Mouse (Mus musculus) hindbrain, embryonic 11.5 days (tissue): ENCODE measurements around the gene Rab20. TPM values are rescaled to one million over a fixed set of nuclear protein-coding genes. Genes with fewer than 3 reads are reported as not detected.

Experiments
- ATAC-seq: fragments of 200-750 bp; cut with Nextera tagmentation; 2 replicates; pipeline ENCODE4 v1.8.0; 2017; ENCODE audit warnings: mild to moderate bottlenecking, moderate TSS enrichment, moderate library complexity; ENCODE audit not compliant: low FRiP score
- DNase-seq: peaks from one replicate; pipeline ENCODE4 v3.0.0-alpha.2; 2015; ENCODE audit warnings: low spot score
- H3K27ac ChIP-seq: fragments of 300-500 bp; sonication (generic); 2 replicates; pipeline ENCODE4 v1.5.1; 2014; ENCODE audit warnings: mild to moderate bottlenecking, low read depth, low read length
- H3K27me3 ChIP-seq: fragments of 300-500 bp; sonication (generic); 2 replicates; pipeline ENCODE4 v1.6.1; 2014; ENCODE audit warnings: mild to moderate bottlenecking, low read length, moderate library complexity, mixed read lengths; ENCODE audit not compliant: control insufficient read depth, insufficient read depth
- H3K36me3 ChIP-seq: fragments of 300-500 bp; sonication (generic); 2 replicates; pipeline ENCODE4 v1.6.1; 2014; ENCODE audit warnings: mild to moderate bottlenecking, low read length, moderate library complexity, mixed read lengths; ENCODE audit not compliant: control insufficient read depth, insufficient read depth
- H3K4me1 ChIP-seq: fragments of 300-500 bp; sonication (generic); replicated peaks from 2 replicates; pipeline ENCODE4 v1.6.1; 2014; ENCODE audit warnings: low read length, mixed read lengths; ENCODE audit not compliant: control insufficient read depth, insufficient read depth
- H3K4me2 ChIP-seq: fragments of 300-500 bp; sonication (generic); replicated peaks from 2 replicates; pipeline ENCODE4 v1.6.1; 2014; ENCODE audit warnings: mild to moderate bottlenecking, low read depth, low read length
- H3K4me3 ChIP-seq: fragments of 300-500 bp; sonication (generic); 2 replicates; pipeline ENCODE4 v1.5.1; 2014; ENCODE audit warnings: low read depth, low read length
- H3K9ac ChIP-seq: fragments of 300-500 bp; sonication (generic); 2 replicates; pipeline ENCODE4 v1.6.1; 2014; ENCODE audit warnings: low read depth, low read length
- H3K9me3 ChIP-seq: fragments of 300-500 bp; sonication (generic); 2 replicates; pipeline ENCODE4 v1.6.1; 2016; ENCODE audit warnings: low read length; ENCODE audit not compliant: control insufficient read depth
- WGBS: fragments of 180-500 bp; shearing (Covaris S2); extraction: QIAGEN DNeasy Blood & Tissue Kit; methylation state at CpG from one replicate; pipeline ENCODE4 v1.1.7; 2014; 5-methylcytosine and 5-hydroxymethylcytosine counted together
- polyA plus RNA-seq: library from polyadenylated mRNA; unstranded; fragments of >200 nt; fragmentation: Nextera tagmentation; extraction: Ambion mirVana; gene quantifications from 2 replicates; pipeline ENCODE4 v1.2.1, GENCODE M21; 2014

Gene Rab20
- polyA plus RNA-seq, 1 experiment from 2014 or later = 0.83 TPM

GRCm38 (mm10) chr8:11417762-11418161 is 60.7 kb downstream of the Rab20 start:
- Histone ChIP-seq H3K27ac (no peak overlapping the region), H3K4me3 (no peak overlapping the region), H3K27me3 (no peaks in the 10 kb centered on the region), H3K36me3 (no peaks in the 10 kb centered on the region), H3K9me3 (no peaks in the 10 kb centered on the region), H3K4me1 (no peaks in the 10 kb centered on the region; the same call in 1 of the 2 replicates), H3K9ac (no peak overlapping the region), H3K4me2 (no peak overlapping the region)
- ATAC-seq (no peak), DNase-seq (no peak)
- 82% methylated on average over 13 of the region's 13 CpGs for WGBS

GRCm38 (mm10) chr8:11415089-11415488 is 63.4 kb downstream of the Rab20 start:
- ATAC-seq (no peak), DNase-seq (no peak)
- no peaks in the 10 kb centered on the region; the same call in 1 of the 2 replicates for H3K4me1 ChIP-seq
- WGBS = 88% methylated on average over 10 of the region's 10 CpGs
- H3K27me3 ChIP-seq = no peaks in the 10 kb centered on the region
- no peaks in the 10 kb centered on the region for H3K9me3 ChIP-seq
- H3K27ac ChIP-seq = no peak overlapping the region
- H3K36me3 ChIP-seq = no peaks in the 10 kb centered on the region
- no peak overlapping the region for H3K4me3 ChIP-seq
- no peak overlapping the region for H3K4me2 ChIP-seq
- no peak overlapping the region for H3K9ac ChIP-seq

GRCm38 (mm10) chr8:11414304-11414703 is 64.2 kb downstream of the Rab20 start:
- Histone ChIP-seq H3K4me3 (no peak overlapping the region), H3K4me1 (no peaks in the 10 kb centered on the region; the same call in 1 of the 2 replicates), H3K36me3 (no peaks in the 10 kb centered on the region), H3K27me3 (no peaks in the 10 kb centered on the region), H3K27ac (0 out of 2 replicates have a peak overlapping the region, but pooled peaks have one; percentile 30), H3K9me3 (no peaks in the 10 kb centered on the region), H3K9ac (no peak overlapping the region), H3K4me2 (no peak overlapping the region)
- 37% methylated on average over 8 of the region's 8 CpGs for WGBS
- no peak for DNase-seq
- ATAC-seq = no peak

GRCm38 (mm10) chr8:11412450-11412849 is 66.1 kb downstream of the Rab20 start:
- no peaks in the 10 kb centered on the region for H3K9me3 ChIP-seq
- no peaks in the 10 kb centered on the region; the same call in 1 of the 2 replicates for H3K4me1 ChIP-seq
- no peaks in the 10 kb centered on the region for H3K36me3 ChIP-seq
- ATAC-seq (no peak), DNase-seq (no peak)
- H3K9ac ChIP-seq = no peak overlapping the region
- H3K4me2 ChIP-seq = no peak overlapping the region
- H3K27ac ChIP-seq = no peak overlapping the region
- no peak overlapping the region for H3K4me3 ChIP-seq
- WGBS = 75% methylated on average over 5 of the region's 5 CpGs
- H3K27me3 ChIP-seq = no peaks in the 10 kb centered on the region

GRCm38 (mm10) chr8:11411504-11412124 is 66.9 kb downstream of the Rab20 start:
- Histone ChIP-seq H3K9me3 (no peaks in the 10 kb centered on the region), H3K27ac (no peak overlapping the region), H3K4me3 (no peak overlapping the region), H3K4me1 (no peaks in the 10 kb centered on the region; the same call in 1 of the 2 replicates), H3K4me2 (no peak overlapping the region), H3K36me3 (no peaks in the 10 kb centered on the region), H3K9ac (no peak overlapping the region), H3K27me3 (no peaks in the 10 kb centered on the region)
- ATAC-seq (no peak), DNase-seq (no peak)
- 59% methylated on average over 12 of the region's 12 CpGs for WGBS

- H3K27ac ChIP-seq = no peak overlapping the region
- no peaks in the 10 kb centered on the region for H3K36me3 ChIP-seq
- DNase-seq = no peak
Observed at GRCm38 (mm10) chr8:11405722-11406481, 72.6 kb downstream of the Rab20 start.

GRCm38 (mm10) chr8:11404614-11405013 is 73.9 kb downstream of the Rab20 start:
- Histone ChIP-seq H3K4me1 (no peaks in the 10 kb centered on the region), H3K4me2 (no peak overlapping the region), H3K27me3 (no peaks in the 10 kb centered on the region), H3K27ac (no peak overlapping the region), H3K4me3 (no peak overlapping the region), H3K36me3 (no peaks in the 10 kb centered on the region), H3K9me3 (no peaks in the 10 kb centered on the region), H3K9ac (no peak overlapping the region)
- DNase-seq = no peak
- 55% methylated on average over 4 of the region's 4 CpGs for WGBS
- ATAC-seq = no peak

More at GRCm38 (mm10) chr8:11405722-11406481, 72.6 kb downstream of the Rab20 start:
- no peak for ATAC-seq
- H3K9me3 ChIP-seq = no peaks in the 10 kb centered on the region
- H3K4me1 ChIP-seq = no peaks in the 10 kb centered on the region
- no peak overlapping the region for H3K9ac ChIP-seq
- no peak overlapping the region for H3K4me2 ChIP-seq
- H3K4me3 ChIP-seq = no peak overlapping the region
- 58% methylated on average over 13 of the region's 13 CpGs for WGBS
- no peaks in the 10 kb centered on the region for H3K27me3 ChIP-seq

- 95% methylated on average over 9 of the region's 9 CpGs for WGBS
Observed at GRCm38 (mm10) chr8:11403813-11404212, 74.7 kb downstream of the Rab20 start.

More at GRCm38 (mm10) chr8:11403813-11404212, 74.7 kb downstream of the Rab20 start:
- H3K4me2 ChIP-seq = no peak overlapping the region
- H3K9ac ChIP-seq = no peak overlapping the region
- no peaks in the 10 kb centered on the region for H3K4me1 ChIP-seq
- no peaks in the 10 kb centered on the region for H3K9me3 ChIP-seq
- no peaks in the 10 kb centered on the region for H3K36me3 ChIP-seq
- H3K4me3 ChIP-seq = no peak overlapping the region
- H3K27me3 ChIP-seq = no peaks in the 10 kb centered on the region
- ATAC-seq (no peak), DNase-seq (no peak)
- no peak overlapping the region for H3K27ac ChIP-seq
